Mouse (Mus musculus) heart, postnatal 0 days (tissue): ENCODE measurements around the gene Zdhhc19. TPM values are rescaled to one million over a fixed set of nuclear protein-coding genes. Genes with fewer than 3 reads are reported as not detected.

Experiments
- ATAC-seq: fragments of 200-750 bp; cut with Nextera tagmentation; 2 replicates; pipeline ENCODE4 v1.8.0; 2017; ENCODE audit warnings: low read depth, moderate number of reproducible peaks, moderate library complexity; ENCODE audit not compliant: insufficient read depth
- DNase-seq: peaks from one replicate; pipeline ENCODE4 v3.0.0-alpha.2; 2016; ENCODE audit warnings: low spot score
- H3K27ac ChIP-seq: fragments of 300-500 bp; sonication (generic); 2 replicates; pipeline ENCODE4 v1.5.1; 2014; ENCODE audit warnings: low read depth, mild to moderate bottlenecking
- H3K27me3 ChIP-seq: fragments of 300-500 bp; sonication (generic); 2 replicates; pipeline ENCODE4 v1.6.1; 2014; ENCODE audit warnings: low read length, mixed read lengths; ENCODE audit not compliant: control insufficient read depth, insufficient read depth
- H3K36me3 ChIP-seq: fragments of 300-500 bp; sonication (generic); replicated peaks from 2 replicates; pipeline ENCODE4 v1.6.1; 2014; ENCODE audit warnings: low read length, mixed read lengths; ENCODE audit not compliant: control insufficient read depth, insufficient read depth
- H3K4me1 ChIP-seq: fragments of 300-500 bp; sonication (generic); 2 replicates; pipeline ENCODE4 v1.6.1; 2014; ENCODE audit warnings: antibody characterized with exemption; ENCODE audit not compliant: control insufficient read depth, insufficient read depth
- H3K4me2 ChIP-seq: fragments of 300-500 bp; sonication (generic); 2 replicates; pipeline ENCODE4 v1.6.1; 2014; ENCODE audit warnings: low read depth, mild to moderate bottlenecking, low read length, moderate library complexity
- H3K4me3 ChIP-seq: fragments of 300-500 bp; sonication (generic); 2 replicates; pipeline ENCODE4 v1.5.1; 2014; ENCODE audit warnings: low read depth, low read length
- H3K9ac ChIP-seq: fragments of 300-500 bp; sonication (generic); replicated peaks from 2 replicates; pipeline ENCODE4 v1.6.1; 2014; ENCODE audit warnings: low read depth, low read length, mixed read lengths
- H3K9me3 ChIP-seq: fragments of 300-500 bp; sonication (generic); replicated peaks from 2 replicates; pipeline ENCODE4 v1.6.1; 2016; ENCODE audit warnings: low read length; ENCODE audit not compliant: control insufficient read depth
- CTCF ChIP-seq: IDR thresholded peaks from 2 replicates; pipeline ENCODE4 v1.5.1; 2016; ENCODE audit warnings: antibody characterized with exemption, control low read depth, low read depth
- EP300 ChIP-seq: IDR thresholded peaks from 2 replicates; pipeline ENCODE4 v1.6.1; 2016; ENCODE audit warnings: antibody characterized with exemption, low read depth
- WGBS: fragments of 180-500 bp; shearing (Covaris S2); extraction: QIAGEN DNeasy Blood & Tissue Kit; methylation state at CpG from one replicate; pipeline ENCODE4 v1.1.7; 2014; 5-methylcytosine and 5-hydroxymethylcytosine counted together
- polyA plus RNA-seq: library from polyadenylated mRNA; unstranded; fragments of >200 nt; fragmentation: Nextera tagmentation; extraction: Ambion mirVana; gene quantifications from 2 replicates; pipeline ENCODE4 v1.2.1, GENCODE M21; 2015
- total RNA-seq: library from RNA; depleted of rRNA; stranded (reverse); fragments of >200 nt; gene quantifications from 2 replicates; pipeline ENCODE4 v1.2.3, GENCODE M21; 2014; ENCODE audit warnings: low replicate concordance; rRNA removed

Gene Zdhhc19
- total RNA-seq, result not detected in 2 replicates
- not detected in 2 replicates for polyA plus RNA-seq

- TF ChIP-seq CTCF (no peak), EP300 (no peak)
- DNase-seq (no peak), ATAC-seq (no peak)
- Histone ChIP-seq H3K36me3 (no peaks in the 10 kb centered on the region), H3K27ac (no peak within 1 kb of the TSS), H3K9me3 (no peaks in the 10 kb centered on the region), H3K4me3 (no peak within 1 kb of the TSS), H3K4me1 (no peaks in the 10 kb centered on the region), H3K4me2 (no peak within 1 kb of the TSS), H3K9ac (no peak within 1 kb of the TSS), H3K27me3 (0 out of 2 replicates have a peak, but pooled peaks cover 6% of the 10 kb centered on the region)
- WGBS, result 71% methylated on average over 3 of the region's 3 CpGs
These were observed at the start of gene Zdhhc19 for GRCm38 (mm10) chr16:32495965-32496364. Zdhhc19 (plus strand) TSS chr16:32496265.

GRCm38 (mm10) chr16:32446563-32447138, 49.4 kb upstream of the Zdhhc19 start:
- no peak for TF ChIP-seq CTCF
- TF ChIP-seq EP300, result no peak
- 41% methylated on average over 2 of the region's 2 CpGs for WGBS
- H3K4me1 ChIP-seq, result peaks cover 6% of the 10 kb centered on the region; the same call in 1 of the 2 replicates
- no peak overlapping the region for H3K27ac ChIP-seq
- no peaks in the 10 kb centered on the region for H3K27me3 ChIP-seq
- H3K4me3 ChIP-seq, result no peak overlapping the region
- no peak for ATAC-seq
- no peak for DNase-seq
- no peaks in the 10 kb centered on the region for H3K36me3 ChIP-seq
- H3K4me2 ChIP-seq, result no peak overlapping the region
- H3K9ac ChIP-seq, result no peak overlapping the region
- H3K9me3 ChIP-seq, result no peaks in the 10 kb centered on the region

- no peak for DNase-seq
- 78% methylated on average over 3 of the region's 3 CpGs for WGBS
- no peak overlapping the region for H3K9ac ChIP-seq
- H3K9me3 ChIP-seq, result no peaks in the 10 kb centered on the region
- no peak overlapping the region for H3K4me2 ChIP-seq
- H3K36me3 ChIP-seq, result peaks cover 21% of the 10 kb centered on the region
- no peak overlapping the region for H3K27ac ChIP-seq
- no peak overlapping the region for H3K4me3 ChIP-seq
- H3K27me3 ChIP-seq, result no peaks in the 10 kb centered on the region
- TF ChIP-seq EP300, result no peak
- no peak for TF ChIP-seq CTCF
- no peak for ATAC-seq
- peaks cover 6% of the 10 kb centered on the region; the same call in 1 of the 2 replicates for H3K4me1 ChIP-seq
These were observed 46.4 kb upstream of the Zdhhc19 start for GRCm38 (mm10) chr16:32449665-32450064.

- H3K27ac ChIP-seq, result no peak overlapping the region
- 87% methylated on average over 2 of the region's 2 CpGs for WGBS
- no peak for DNase-seq
- peaks cover 26% of the 10 kb centered on the region for H3K36me3 ChIP-seq
- no peak overlapping the region for H3K4me2 ChIP-seq
- no peak overlapping the region for H3K9ac ChIP-seq
- no peak for TF ChIP-seq EP300
- no peak for TF ChIP-seq CTCF
- peaks cover 6% of the 10 kb centered on the region; the same call in 1 of the 2 replicates for H3K4me1 ChIP-seq
- no peak overlapping the region for H3K4me3 ChIP-seq
- H3K9me3 ChIP-seq, result no peaks in the 10 kb centered on the region
- no peaks in the 10 kb centered on the region for H3K27me3 ChIP-seq
- ATAC-seq, result no peak
These were observed 45.9 kb upstream of the Zdhhc19 start for GRCm38 (mm10) chr16:32450133-32450532.

- Histone ChIP-seq H3K27me3 (no peaks in the 10 kb centered on the region), H3K4me2 (no peak overlapping the region), H3K9ac (no peak overlapping the region), H3K4me3 (no peak overlapping the region), H3K36me3 (peaks cover 45% of the 10 kb centered on the region), H3K9me3 (no peaks in the 10 kb centered on the region), H3K27ac (no peak overlapping the region), H3K4me1 (no peaks in the 10 kb centered on the region; the same call in 1 of the 2 replicates)
- no peak for ATAC-seq
- WGBS, result 93% methylated on average over 8 of the region's 8 CpGs
- TF ChIP-seq EP300, result no peak
- no peak for TF ChIP-seq CTCF
- no peak for DNase-seq
These were observed 43.0 kb upstream of the Zdhhc19 start for GRCm38 (mm10) chr16:32453102-32453501.

- Histone ChIP-seq H3K4me3 (no peak overlapping the region), H3K27ac (no peak overlapping the region), H3K27me3 (no peaks in the 10 kb centered on the region), H3K4me1 (no peaks in the 10 kb centered on the region; the same call in 1 of the 2 replicates), H3K36me3 (peaks cover 52% of the 10 kb centered on the region), H3K4me2 (no peak overlapping the region), H3K9me3 (no peaks in the 10 kb centered on the region), H3K9ac (no peak overlapping the region)
- no peak for TF ChIP-seq CTCF
- no peak for TF ChIP-seq EP300
- 94% methylated on average over 5 of the region's 5 CpGs for WGBS
- ATAC-seq, result no peak
- DNase-seq, result no peak
These were observed 41.4 kb upstream of the Zdhhc19 start for GRCm38 (mm10) chr16:32454646-32455045.
